Mouse (Mus musculus): ENCODE measurements around the gene Dusp8. TPM values are rescaled to one million over a fixed set of nuclear protein-coding genes. Genes with fewer than 3 reads are reported as not detected.
"Not testable (repeated sequence)": the region's sequence is repeated elsewhere in the genome, so short reads cannot be mapped to it uniquely, and the experiment has no call there.

Dusp8 gene
- 10 to 100 TPM; 37.7 to 43.0 TPM for total RNA-seq (2021)

- DNase-seq: peak; percentile 97
Observed at GRCm38 (mm10) chr7:142095183-142095931, at the start of gene Dusp8. TSS of gene Dusp8 (minus strand) at chr7:142095843.

- DNase-seq: no peak
Observed at GRCm38 (mm10) chr7:142144507-142144906, 48.9 kb upstream of the Dusp8 start, which contains the start of gene Gm45337. TSS of gene Gm45337 (minus strand) at chr7:142144607.

- not testable (repeated sequence) for DNase-seq
Observed at GRCm38 (mm10) chr7:142143506-142144010, 47.9 kb upstream of the Dusp8 start.

- no peak for DNase-seq
Observed at GRCm38 (mm10) chr7:142140696-142141095, 45.1 kb upstream of the Dusp8 start.

GRCm38 (mm10) chr7:142135934-142136333, 40.3 kb upstream of the Dusp8 start, which contains the start of gene Gm39115:
TSS of gene Gm39115 (minus strand) at chr7:142136034.
- not testable (repeated sequence) for DNase-seq

GRCm38 (mm10) chr7:142134206-142134995, 38.8 kb upstream of the Dusp8 start:
- DNase-seq: peak; percentile 34

GRCm38 (mm10) chr7:142128843-142129242, 33.2 kb upstream of the Dusp8 start:
- DNase-seq: no peak

GRCm38 (mm10) chr7:142120629-142121028, 25.0 kb upstream of the Dusp8 start, which contains the start of gene Gm45618:
TSS of gene Gm45618 (minus strand) at chr7:142120729.
- not testable (repeated sequence) for DNase-seq

- no peak for DNase-seq
Observed at GRCm38 (mm10) chr7:142119632-142120031, 24.0 kb upstream of the Dusp8 start.

GRCm38 (mm10) chr7:142104747-142105146, 9.1 kb upstream of the Dusp8 start:
- no peak for DNase-seq

- peak; percentile 87 for DNase-seq
Observed at GRCm38 (mm10) chr7:142097776-142098175, 2.1 kb upstream of the Dusp8 start.

- DNase-seq: no peak
Observed at GRCm38 (mm10) chr7:142096701-142097100, 1.1 kb upstream of the Dusp8 start.

GRCm38 (mm10) chr7:142094301-142095143, 1.1 kb downstream of the Dusp8 start:
- DNase-seq: peak; percentile 50

GRCm38 (mm10) chr7:142093696-142094240, 1.9 kb downstream of the Dusp8 start:
- no peak for DNase-seq

- DNase-seq: no peak
Observed at GRCm38 (mm10) chr7:142092991-142093390, 2.7 kb downstream of the Dusp8 start.

GRCm38 (mm10) chr7:142091848-142092247, 3.8 kb downstream of the Dusp8 start:
- DNase-seq: no peak

GRCm38 (mm10) chr7:142089648-142090447, 5.8 kb downstream of the Dusp8 start:
- DNase-seq: no peak

GRCm38 (mm10) chr7:142088886-142089285, 6.8 kb downstream of the Dusp8 start:
- DNase-seq: peak; percentile 48

- no peak for DNase-seq
Observed at GRCm38 (mm10) chr7:142087069-142087652, 8.5 kb downstream of the Dusp8 start.

- no peak for DNase-seq
Observed at GRCm38 (mm10) chr7:142086159-142086905, 9.3 kb downstream of the Dusp8 start.
